Mouse (Mus musculus): Measurements from ENCODE around the gene Gm20696. TPM values are rescaled to one million over a fixed set of nuclear protein-coding genes. Genes with fewer than 3 reads are reported as not detected.
A peak's percentile ranks its signal among the peaks of the same experiment; 100 is the strongest.

Gene Gm20696
- polyA plus RNA-seq, 1 experiment from 2014 or later = 1.7 TPM

- H3K36me3 ChIP-seq = no peaks in the 10 kb centered on the region
- H3K4me1 ChIP-seq = peaks cover 9% of the 10 kb centered on the region
- H3K27ac ChIP-seq (replicated peaks) = no peak overlapping the region
- WGBS = 80% methylated on average over 7 of the region's 7 CpGs
- H3K9ac ChIP-seq = no peak overlapping the region
- no peaks in the 10 kb centered on the region for H3K9me3 ChIP-seq
- no peak for ATAC-seq (ENCODE audit: extremely low read depth, insufficient number of reproducible peaks, low FRiP score, low TSS enrichment)
- no peaks in the 10 kb centered on the region for H3K27me3 ChIP-seq (replicated peaks)
- no peak overlapping the region for H3K4me2 ChIP-seq
- no peak overlapping the region for H3K4me3 ChIP-seq
These were observed 64.2 kb downstream of the Gm20696 start for GRCm38 (mm10) chr6:99602434-99602833.

GRCm38 (mm10) chr6:99600886-99601285 lies 65.7 kb downstream of the Gm20696 start:
- Histone ChIP-seq H3K4me1 (peaks cover 9% of the 10 kb centered on the region), H3K27ac (replicated peaks) (no peak overlapping the region), H3K36me3 (no peaks in the 10 kb centered on the region), H3K4me2 (no peak overlapping the region), H3K9me3 (no peaks in the 10 kb centered on the region), H3K27me3 (replicated peaks) (no peaks in the 10 kb centered on the region), H3K4me3 (no peak overlapping the region), H3K9ac (no peak overlapping the region)
- no peak for ATAC-seq (ENCODE audit: extremely low read depth, insufficient number of reproducible peaks, low FRiP score, low TSS enrichment)
- 63% methylated on average over 8 of the region's 8 CpGs for WGBS

GRCm38 (mm10) chr6:99600168-99600793 lies 66.3 kb downstream of the Gm20696 start:
- no peak for ATAC-seq (ENCODE audit: extremely low read depth, insufficient number of reproducible peaks, low FRiP score, low TSS enrichment)
- Histone ChIP-seq H3K36me3 (no peaks in the 10 kb centered on the region), H3K4me1 (peaks cover 9% of the 10 kb centered on the region), H3K9me3 (no peaks in the 10 kb centered on the region), H3K9ac (no peak overlapping the region), H3K27ac (replicated peaks) (no peak overlapping the region), H3K4me2 (peak overlapping the region; percentile 52), H3K4me3 (no peak overlapping the region), H3K27me3 (replicated peaks) (no peaks in the 10 kb centered on the region)
- WGBS = 31% methylated on average over 10 of the region's 10 CpGs

- ATAC-seq (ENCODE audit: extremely low read depth, insufficient number of reproducible peaks, low FRiP score, low TSS enrichment) = no peak
- H3K4me2 ChIP-seq = 0 out of 2 replicates have a peak overlapping the region, but pooled peaks have one; percentile 52
- 57% methylated on average over 8 of the region's 8 CpGs for WGBS
These were observed 66.9 kb downstream of the Gm20696 start for GRCm38 (mm10) chr6:99599651-99600050.

GRCm38 (mm10) chr6:99599229-99599628 lies 67.4 kb downstream of the Gm20696 start:
- ATAC-seq (ENCODE audit: extremely low read depth, insufficient number of reproducible peaks, low FRiP score, low TSS enrichment) = no peak

More at GRCm38 (mm10) chr6:99599651-99600050, 66.9 kb downstream of the Gm20696 start:
- Histone ChIP-seq H3K36me3 (no peaks in the 10 kb centered on the region), H3K27me3 (replicated peaks) (no peaks in the 10 kb centered on the region), H3K4me3 (no peak overlapping the region), H3K9me3 (no peaks in the 10 kb centered on the region), H3K27ac (replicated peaks) (no peak overlapping the region), H3K9ac (no peak overlapping the region), H3K4me1 (peaks cover 8% of the 10 kb centered on the region)

GRCm38 (mm10) chr6:99577040-99577439 lies 89.6 kb downstream of the Gm20696 start:
- no peak overlapping the region for H3K9ac ChIP-seq
- H3K36me3 ChIP-seq = no peaks in the 10 kb centered on the region
- no peaks in the 10 kb centered on the region for H3K9me3 ChIP-seq
- ATAC-seq (ENCODE audit: extremely low read depth, insufficient number of reproducible peaks, low FRiP score, low TSS enrichment) = no peak
- no peak overlapping the region for H3K4me3 ChIP-seq
- H3K27me3 ChIP-seq (replicated peaks) = no peaks in the 10 kb centered on the region
- 53% methylated on average over 6 of the region's 6 CpGs for WGBS
- H3K27ac ChIP-seq (replicated peaks) = no peak overlapping the region
- H3K4me1 ChIP-seq = peaks cover 7% of the 10 kb centered on the region; the same call in 1 of the 2 replicates
- H3K4me2 ChIP-seq = no peak overlapping the region

More at GRCm38 (mm10) chr6:99599229-99599628, 67.4 kb downstream of the Gm20696 start:
- H3K36me3 ChIP-seq = no peaks in the 10 kb centered on the region
- no peak overlapping the region for H3K4me2 ChIP-seq
- no peak overlapping the region for H3K9ac ChIP-seq
- H3K9me3 ChIP-seq = no peaks in the 10 kb centered on the region
- no peaks in the 10 kb centered on the region for H3K27me3 ChIP-seq (replicated peaks)
- H3K4me1 ChIP-seq = peaks cover 6% of the 10 kb centered on the region
- no peak overlapping the region for H3K27ac ChIP-seq (replicated peaks)
- no peak overlapping the region for H3K4me3 ChIP-seq
- WGBS = 63% methylated on average over 5 of the region's 5 CpGs

- Histone ChIP-seq H3K27me3 (replicated peaks) (no peaks in the 10 kb centered on the region), H3K4me2 (no peak overlapping the region), H3K4me1 (peaks cover 7% of the 10 kb centered on the region; the same call in 1 of the 2 replicates), H3K4me3 (no peak overlapping the region), H3K9ac (no peak overlapping the region), H3K36me3 (no peaks in the 10 kb centered on the region), H3K9me3 (no peaks in the 10 kb centered on the region), H3K27ac (replicated peaks) (no peak overlapping the region)
- no peak for ATAC-seq (ENCODE audit: extremely low read depth, insufficient number of reproducible peaks, low FRiP score, low TSS enrichment)
- WGBS = 75% methylated on average over 6 of the region's 6 CpGs
These were observed 91.0 kb downstream of the Gm20696 start for GRCm38 (mm10) chr6:99575633-99576032.

- H3K4me1 ChIP-seq = peaks cover 7% of the 10 kb centered on the region; the same call in 1 of the 2 replicates
- H3K27me3 ChIP-seq (replicated peaks) = no peaks in the 10 kb centered on the region
- H3K4me3 ChIP-seq = no peak overlapping the region
- H3K36me3 ChIP-seq = no peaks in the 10 kb centered on the region
- H3K9ac ChIP-seq = no peak overlapping the region
- WGBS = 88% methylated on average over 2 of the region's 2 CpGs
- no peak for ATAC-seq (ENCODE audit: extremely low read depth, insufficient number of reproducible peaks, low FRiP score, low TSS enrichment)
- H3K27ac ChIP-seq (replicated peaks) = no peak overlapping the region
- H3K4me2 ChIP-seq = no peak overlapping the region
- H3K9me3 ChIP-seq = no peaks in the 10 kb centered on the region
These were observed 93.3 kb downstream of the Gm20696 start for GRCm38 (mm10) chr6:99573343-99573742.

- H3K36me3 ChIP-seq = no peaks in the 10 kb centered on the region
- ATAC-seq (ENCODE audit: extremely low read depth, insufficient number of reproducible peaks, low FRiP score, low TSS enrichment) = no peak
- H3K4me2 ChIP-seq = no peak overlapping the region
- 60% methylated on average over 5 of the region's 5 CpGs for WGBS
- H3K4me3 ChIP-seq = no peak overlapping the region
- H3K27ac ChIP-seq (replicated peaks) = no peak overlapping the region
- peaks cover 6% of the 10 kb centered on the region; the same call in 1 of the 2 replicates for H3K4me1 ChIP-seq
- no peaks in the 10 kb centered on the region for H3K9me3 ChIP-seq
- no peak overlapping the region for H3K9ac ChIP-seq
- H3K27me3 ChIP-seq (replicated peaks) = no peaks in the 10 kb centered on the region
These were observed 94.5 kb downstream of the Gm20696 start for GRCm38 (mm10) chr6:99572071-99572470.

GRCm38 (mm10) chr6:99566921-99567320 lies 99.7 kb downstream of the Gm20696 start:
- no peak overlapping the region for H3K4me3 ChIP-seq
- no peaks in the 10 kb centered on the region for H3K4me1 ChIP-seq
- WGBS = 42% methylated on average over 8 of the region's 8 CpGs
- no peaks in the 10 kb centered on the region for H3K27me3 ChIP-seq (replicated peaks)
- ATAC-seq (ENCODE audit: extremely low read depth, insufficient number of reproducible peaks, low FRiP score, low TSS enrichment) = no peak
- no peak overlapping the region for H3K9ac ChIP-seq
- H3K36me3 ChIP-seq = no peaks in the 10 kb centered on the region
- H3K27ac ChIP-seq (replicated peaks) = no peak overlapping the region
- H3K9me3 ChIP-seq = no peaks in the 10 kb centered on the region
- H3K4me2 ChIP-seq = no peak overlapping the region

- no peak overlapping the region for H3K9ac ChIP-seq
- H3K9me3 ChIP-seq = no peaks in the 10 kb centered on the region
- 75% methylated on average over 3 of the region's 3 CpGs for WGBS
- H3K4me1 ChIP-seq = no peaks in the 10 kb centered on the region
- H3K4me3 ChIP-seq = no peak overlapping the region
- H3K36me3 ChIP-seq = no peaks in the 10 kb centered on the region
- no peak overlapping the region for H3K4me2 ChIP-seq
- no peak for ATAC-seq (ENCODE audit: extremely low read depth, insufficient number of reproducible peaks, low FRiP score, low TSS enrichment)
- H3K27me3 ChIP-seq (replicated peaks) = no peaks in the 10 kb centered on the region
- no peak overlapping the region for H3K27ac ChIP-seq (replicated peaks)
These were observed 101.8 kb downstream of the Gm20696 start for GRCm38 (mm10) chr6:99564766-99565165.

- Histone ChIP-seq H3K36me3 (no peaks in the 10 kb centered on the region), H3K4me3 (no peak overlapping the region), H3K9ac (no peak overlapping the region), H3K9me3 (no peaks in the 10 kb centered on the region), H3K27me3 (replicated peaks) (no peaks in the 10 kb centered on the region), H3K27ac (replicated peaks) (no peak overlapping the region), H3K4me1 (no peaks in the 10 kb centered on the region), H3K4me2 (no peak overlapping the region)
- 65% methylated on average over 5 of the region's 5 CpGs for WGBS
- no peak for ATAC-seq (ENCODE audit: extremely low read depth, insufficient number of reproducible peaks, low FRiP score, low TSS enrichment)
These were observed 109.6 kb downstream of the Gm20696 start for GRCm38 (mm10) chr6:99556950-99557349.

Data from heart, embryonic 13.5 days (tissue).